Mouse (Mus musculus) stomach, postnatal 0 days (tissue): ENCODE results near the gene Zfp652.

Experiments used
- CTCF ChIP-seq: IDR thresholded peaks from 2 replicates; pipeline ENCODE4 v1.5.1; 2016; ENCODE audit warnings: antibody characterized with exemption, low read depth, mild to moderate bottlenecking, moderate library complexity
- EP300 ChIP-seq: optimal IDR thresholded peaks from 2 replicates; pipeline ENCODE3; 2016; ENCODE audit warnings: antibody characterized with exemption

DNA sequence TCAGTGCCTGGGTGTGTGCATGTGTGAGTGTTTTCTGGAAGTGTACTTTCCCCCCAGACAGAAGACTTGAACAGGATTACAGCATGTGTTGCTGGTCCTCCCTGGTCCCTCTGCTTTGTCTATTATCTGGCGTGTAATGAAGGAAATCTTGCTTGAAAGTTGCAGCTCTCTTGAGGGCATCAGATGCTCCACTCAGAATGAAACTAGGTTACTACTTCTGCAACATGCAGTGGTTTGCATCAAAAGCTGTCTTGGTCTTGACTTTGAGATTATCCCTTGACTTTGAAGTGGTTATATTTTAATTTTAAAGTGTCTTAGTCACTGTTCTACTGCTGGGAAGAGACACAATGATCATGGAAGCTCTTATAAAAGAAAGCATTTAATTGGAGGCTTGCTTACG, 22.0 kb downstream of the Zfp652 start:
- TF ChIP-seq CTCF (no peak), EP300 (no peak)
